Mouse (Mus musculus): ENCODE results near the gene Spem1.
"Not testable (repeated sequence)": the region's sequence is repeated elsewhere in the genome, so short reads cannot be mapped to it uniquely, and the experiment has no call there.

The Spem1 gene

GRCm38 (mm10) chr11:69822080-69822479 is at the start of gene Spem1:
Gene Spem1 (minus strand): TSS chr11:69822180.
- in situ Hi-C loops (cut with MboI; ENCODE audit: low sequenced_read_pairs), result no loop called here

- in situ Hi-C loops (cut with MboI; ENCODE audit: low sequenced_read_pairs), result loop anchor here (10.0 kb wide), 1 partner anchor 126 kb away; no protein-coding TSS in a partner anchor
Measured at GRCm38 (mm10) chr11:69870289-69871069, 48.5 kb upstream of the Spem1 start.

DNA sequence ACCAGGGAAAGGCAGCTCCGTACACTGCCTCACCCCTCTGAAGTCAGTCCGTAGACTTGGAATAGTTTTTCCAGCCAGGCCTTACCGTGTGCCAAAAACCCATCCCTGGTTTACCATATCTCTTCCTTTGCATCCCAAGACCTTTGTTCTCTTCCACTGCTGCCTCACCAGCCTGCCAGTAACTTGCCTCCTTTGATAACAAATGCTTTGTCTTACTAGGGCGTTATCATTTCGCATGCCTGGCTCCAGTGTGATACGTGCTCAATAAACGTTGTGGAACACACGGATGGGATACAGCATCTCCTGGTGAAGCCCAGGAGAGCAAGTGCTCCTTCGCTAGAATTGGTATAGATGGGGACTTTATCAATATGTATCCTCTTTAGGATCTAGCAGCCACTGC is 45.4 kb upstream of the Spem1 start:
- in situ Hi-C loops (cut with MboI; ENCODE audit: low sequenced_read_pairs), result no loop called here

DNA sequence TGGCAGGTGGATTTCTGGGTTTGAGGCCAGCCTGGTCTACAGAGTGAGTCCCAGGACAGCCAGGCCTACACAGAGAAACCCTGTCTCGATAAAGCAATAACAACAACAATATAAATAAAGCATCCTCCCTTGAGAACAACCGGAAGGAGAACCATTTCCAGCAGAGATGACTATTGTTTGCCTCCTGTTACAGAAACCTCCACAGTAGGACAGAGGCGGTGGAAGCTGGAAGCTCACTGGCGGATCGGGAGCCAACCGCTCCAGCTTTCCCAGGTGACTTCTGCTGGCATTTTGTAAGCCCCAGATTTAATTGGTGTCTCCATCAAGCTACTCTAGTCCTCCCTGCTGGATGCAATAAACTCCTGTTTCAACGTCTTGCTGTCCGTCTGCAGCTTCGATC is 43.6 kb upstream of the Spem1 start:
- in situ Hi-C loops (cut with MboI; ENCODE audit: low sequenced_read_pairs), result no loop called here

DNA sequence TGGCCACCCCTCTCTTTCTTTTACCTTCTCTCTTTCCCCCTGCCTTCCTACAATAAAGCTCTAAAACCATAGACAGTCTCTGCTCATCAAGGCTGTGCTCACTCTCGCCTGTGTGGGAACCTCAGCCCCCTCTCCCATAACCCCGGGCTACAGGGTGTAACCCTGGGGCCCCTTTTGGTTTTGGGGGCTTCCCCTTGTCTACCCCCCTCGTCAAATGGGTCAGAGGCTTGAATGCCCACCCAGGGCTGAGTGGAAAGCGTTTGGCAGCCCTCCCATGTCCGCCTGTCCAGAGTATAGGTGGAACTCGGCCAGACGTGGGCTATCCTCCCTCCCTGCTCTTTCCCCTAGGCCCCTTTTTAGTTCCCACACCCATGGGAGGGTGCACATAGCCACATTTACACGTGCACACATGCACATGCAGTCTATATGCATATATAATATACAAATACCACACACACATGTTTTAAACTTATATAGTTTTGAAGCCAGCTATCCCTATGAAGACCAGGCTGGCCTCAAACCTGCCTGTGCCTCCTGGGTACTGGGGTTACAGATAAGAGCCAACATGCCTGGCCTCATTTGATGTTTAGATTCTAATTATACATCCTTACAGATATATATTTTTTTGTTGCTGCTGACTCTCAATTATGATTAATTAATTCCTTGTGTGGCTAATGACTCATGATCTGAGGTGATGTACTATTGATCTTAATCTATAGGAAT is 42.3 kb upstream of the Spem1 start:
- in situ Hi-C loops (cut with MboI; ENCODE audit: low sequenced_read_pairs), result no loop called here

GRCm38 (mm10) chr11:69863729-69864128 is 41.7 kb upstream of the Spem1 start:
- in situ Hi-C loops (cut with MboI; ENCODE audit: low sequenced_read_pairs), result not testable (repeated sequence)

GRCm38 (mm10) chr11:69858113-69858998 is 36.4 kb upstream of the Spem1 start, which contains the start of gene Tnk1:
Gene Tnk1 (minus strand): TSS chr11:69858730.
- in situ Hi-C loops (cut with MboI; ENCODE audit: low sequenced_read_pairs), result no loop called here

DNA sequence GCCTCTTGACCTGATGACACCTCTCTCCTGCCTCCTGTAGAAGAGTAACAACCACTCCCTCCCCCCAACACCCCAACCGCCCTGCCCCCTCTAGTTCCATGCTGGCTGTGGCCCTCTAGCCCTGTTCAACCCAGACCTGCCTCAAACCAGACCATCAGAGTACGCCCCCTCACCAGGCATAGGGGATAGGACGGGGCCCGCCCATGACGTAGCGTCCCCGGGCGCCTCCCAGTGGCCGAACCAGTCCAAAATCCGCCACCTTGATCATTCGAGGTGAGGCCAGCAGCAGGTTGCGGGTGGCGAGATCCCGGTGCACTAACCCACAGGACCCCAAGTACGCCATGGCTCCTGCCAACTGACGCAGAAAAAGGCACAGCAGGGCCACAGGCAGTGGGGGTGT is 33.4 kb upstream of the Spem1 start:
- in situ Hi-C loops (cut with MboI; ENCODE audit: low sequenced_read_pairs), result no loop called here

- in situ Hi-C loops (cut with MboI; ENCODE audit: low sequenced_read_pairs), result no loop called here
Measured at GRCm38 (mm10) chr11:69854680-69855079, 32.7 kb upstream of the Spem1 start.

DNA sequence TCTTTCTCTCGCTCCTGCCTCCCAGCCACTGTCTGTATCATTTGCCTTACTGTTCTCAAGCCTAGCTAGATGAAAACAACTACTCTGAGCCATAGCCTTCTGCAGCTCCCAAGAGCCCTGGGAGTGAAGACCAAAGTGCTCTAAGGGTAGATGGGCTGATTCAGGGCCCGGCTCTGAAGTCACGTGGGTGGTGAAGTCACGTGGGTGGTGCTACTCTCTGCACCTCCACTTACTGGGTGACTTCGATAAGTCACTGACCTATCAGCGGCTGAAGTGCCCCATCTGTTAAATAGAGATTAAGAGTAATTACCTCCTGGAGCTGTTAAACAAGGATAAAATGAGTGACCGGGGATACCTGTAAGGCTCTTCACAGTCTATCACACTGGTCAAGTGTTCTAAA is 32.0 kb upstream of the Spem1 start:
- in situ Hi-C loops (cut with MboI; ENCODE audit: low sequenced_read_pairs), result no loop called here

- in situ Hi-C loops (cut with MboI; ENCODE audit: low sequenced_read_pairs), result no loop called here
Measured at GRCm38 (mm10) chr11:69850754-69851153, 28.8 kb upstream of the Spem1 start.

- in situ Hi-C loops (cut with MboI; ENCODE audit: low sequenced_read_pairs), result no loop called here
Measured at GRCm38 (mm10) chr11:69849884-69850283, 27.9 kb upstream of the Spem1 start.

DNA sequence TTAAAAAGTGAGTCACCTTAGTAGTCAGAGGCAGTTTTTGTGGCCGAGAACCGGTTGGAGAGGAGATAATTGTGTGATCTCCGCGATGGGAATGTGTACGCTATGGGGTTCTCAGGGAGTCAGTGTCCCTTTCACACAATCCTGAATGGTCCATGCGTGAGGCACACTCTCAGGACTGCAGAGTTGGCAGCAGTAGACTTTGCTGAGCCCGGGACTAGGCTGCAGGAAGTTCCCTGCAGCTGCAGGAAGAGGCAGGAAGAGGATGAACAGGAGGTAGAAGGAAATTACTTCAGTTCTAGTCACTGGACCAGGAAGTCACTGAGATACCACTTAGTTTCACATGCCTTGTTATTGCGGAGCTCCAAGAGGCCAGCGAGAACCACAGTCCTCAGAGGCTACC is 27.1 kb upstream of the Spem1 start:
- in situ Hi-C loops (cut with MboI; ENCODE audit: low sequenced_read_pairs), result no loop called here

- in situ Hi-C loops (cut with MboI; ENCODE audit: low sequenced_read_pairs), result no loop called here
Measured at GRCm38 (mm10) chr11:69848021-69848420, 26.0 kb upstream of the Spem1 start.

DNA sequence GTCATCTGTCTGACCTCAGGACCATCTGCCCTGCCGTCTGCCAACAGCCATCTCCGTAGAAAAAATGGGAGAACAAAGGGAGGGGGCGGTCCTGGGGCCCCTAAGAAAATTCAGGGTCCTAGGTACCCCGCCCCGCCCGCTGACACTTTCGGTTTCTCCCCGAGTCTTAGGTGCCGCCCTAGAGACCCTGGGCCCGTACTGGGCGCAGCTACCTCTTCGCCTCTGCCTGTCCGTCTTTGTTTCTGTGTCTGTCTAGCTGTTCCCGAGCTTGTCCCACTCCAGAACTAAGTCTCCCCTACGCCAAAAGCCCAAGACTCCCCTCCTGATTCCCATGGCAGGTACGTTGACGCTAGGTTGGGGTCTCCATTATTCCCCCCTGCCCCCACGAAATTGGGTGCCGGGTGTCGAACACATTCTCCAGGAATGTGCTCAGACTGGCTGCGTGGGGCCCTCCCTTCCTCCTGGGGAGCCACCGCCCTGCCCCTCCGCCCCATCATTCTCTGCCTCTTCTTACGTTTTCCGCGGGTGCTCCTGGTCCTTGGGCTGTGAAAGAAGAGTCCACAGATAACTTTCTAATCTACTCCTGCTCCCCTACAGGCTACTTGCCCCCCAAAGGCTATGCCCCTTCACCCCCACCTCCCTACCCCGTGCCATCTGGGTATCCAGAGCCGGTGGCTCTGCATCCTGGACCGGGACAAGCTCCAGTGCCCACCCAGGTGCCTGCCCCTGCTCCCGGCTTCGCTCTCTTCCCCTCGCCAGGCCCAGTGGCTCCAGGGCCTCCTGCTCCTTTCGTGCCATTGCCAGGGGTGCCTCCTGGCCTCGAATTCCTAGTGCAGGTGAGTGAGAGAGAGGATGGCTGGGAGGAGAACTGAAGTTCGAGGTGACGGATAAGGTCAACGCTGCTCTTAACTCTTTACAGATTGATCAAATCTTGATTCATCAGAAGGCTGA is 25.0 kb upstream of the Spem1 start:
- in situ Hi-C loops (cut with MboI; ENCODE audit: low sequenced_read_pairs), result no loop called here

- in situ Hi-C loops (cut with MboI; ENCODE audit: low sequenced_read_pairs), result no loop called here
Measured at GRCm38 (mm10) chr11:69846198-69846680, 24.3 kb upstream of the Spem1 start, which contains the start of gene Plscr3. Gene Plscr3 (plus strand): TSS chr11:69846376.

GRCm38 (mm10) chr11:69838714-69839104 is 16.7 kb upstream of the Spem1 start:
- in situ Hi-C loops (cut with MboI; ENCODE audit: low sequenced_read_pairs), result no loop called here

GRCm38 (mm10) chr11:69837952-69838713 is 16.2 kb upstream of the Spem1 start, which contains the start of gene Tmem256:
Gene Tmem256 (plus strand): TSS chr11:69838514.
- in situ Hi-C loops (cut with MboI; ENCODE audit: low sequenced_read_pairs), result no loop called here

DNA sequence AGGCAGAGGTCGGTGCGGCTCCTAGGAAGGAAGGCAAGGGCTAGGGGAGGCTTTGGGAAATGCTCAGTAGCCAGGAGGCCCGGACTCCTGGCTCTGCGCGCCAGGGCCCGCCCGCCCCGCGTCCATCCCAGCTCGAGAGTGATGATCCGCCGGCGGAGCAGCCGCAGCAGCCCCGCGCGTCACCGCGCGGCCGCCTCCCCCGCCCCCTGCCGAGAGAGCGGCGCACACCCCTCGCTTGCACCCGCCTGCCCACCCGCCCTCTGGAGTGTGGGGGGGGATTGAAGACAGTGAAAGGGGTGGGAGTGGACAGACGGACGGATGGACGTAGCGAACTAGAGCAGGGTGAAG is 15.6 kb upstream of the Spem1 start, which contains the start of gene Nlgn2:
Gene Nlgn2, minus strand, starts transcription at position 181 of the 348 bp plus-strand sequence.
- in situ Hi-C loops (cut with MboI; ENCODE audit: low sequenced_read_pairs), result no loop called here
